Mouse (Mus musculus) small intestine, adult 2 months (tissue): Measurements from ENCODE around the gene 4930469K13Rik.

Experiments
- CTCF ChIP-seq: fragments of 200-500 bp; IDR thresholded peaks from 2 replicates; pipeline ENCODE4 v1.5.1; 2012; ENCODE audit warnings: low read depth, mild to moderate bottlenecking, control low read depth, inconsistent platforms, low read length, moderate library complexity, mixed read lengths; ENCODE audit not compliant: insufficient replicate concordance, insufficient read length; ENCODE audit errors: extremely low read depth
- POLR2A ChIP-seq: fragments of 200-500 bp; IDR thresholded peaks from 2 replicates; pipeline ENCODE4 v1.6.1; 2012; ENCODE audit warnings: low read depth, mild to moderate bottlenecking, control low read depth, inconsistent platforms, low read length, moderate library complexity

GRCm38 (mm10) chr11:34124852-34125251 is 26.5 kb upstream of the 4930469K13Rik start:
- TF ChIP-seq CTCF (no peak), POLR2A (no peak)
